Mouse (Mus musculus) midbrain, embryonic 14.5 days (tissue): ENCODE measurements around the gene Usp43. TPM values are rescaled to one million over a fixed set of nuclear protein-coding genes. Genes with fewer than 3 reads are reported as not detected.

Experiments
- ATAC-seq: fragments of 200-750 bp; cut with Nextera tagmentation; 2 replicates; pipeline ENCODE4 v1.8.0; 2017; ENCODE audit warnings: moderate number of reproducible peaks, moderate library complexity; ENCODE audit not compliant: low FRiP score, low TSS enrichment
- DNase-seq: peaks from one replicate; pipeline ENCODE4 v3.0.0-alpha.2; 2015
- H3K27ac ChIP-seq: fragments of 300-500 bp; sonication (generic); replicated peaks from 2 replicates; pipeline ENCODE4 v1.5.1; 2014; ENCODE audit warnings: mild to moderate bottlenecking, low read depth, low read length, moderate library complexity
- H3K27me3 ChIP-seq: fragments of 300-500 bp; sonication (generic); 2 replicates; pipeline ENCODE4 v1.6.1; 2014; ENCODE audit warnings: low read length, control low read depth, mixed read lengths; ENCODE audit not compliant: control insufficient read depth, insufficient read depth
- H3K36me3 ChIP-seq: fragments of 300-500 bp; sonication (generic); 2 replicates; pipeline ENCODE4 v1.6.1; 2014; ENCODE audit warnings: low read length, control low read depth; ENCODE audit not compliant: control insufficient read depth, insufficient read depth
- H3K4me1 ChIP-seq: fragments of 300-500 bp; sonication (generic); 2 replicates; pipeline ENCODE4 v1.6.1; 2014; ENCODE audit warnings: mild to moderate bottlenecking, antibody characterized with exemption, low read length, control low read depth; ENCODE audit not compliant: control insufficient read depth, insufficient read depth
- H3K4me2 ChIP-seq: fragments of 300-500 bp; sonication (generic); 2 replicates; pipeline ENCODE4 v1.6.1; 2014; ENCODE audit warnings: mild to moderate bottlenecking, low read length, moderate library complexity
- H3K4me3 ChIP-seq: fragments of 300-500 bp; sonication (generic); replicated peaks from 2 replicates; pipeline ENCODE4 v1.5.1; 2014; ENCODE audit warnings: low read depth, low read length
- H3K9ac ChIP-seq: fragments of 300-500 bp; sonication (generic); replicated peaks from 2 replicates; pipeline ENCODE4 v1.6.1; 2014; ENCODE audit warnings: mild to moderate bottlenecking, low read length, moderate library complexity
- H3K9me3 ChIP-seq: fragments of 300-500 bp; sonication (generic); 2 replicates; pipeline ENCODE4 v1.6.1; 2016; ENCODE audit warnings: low read length, control low read depth, mixed read lengths; ENCODE audit not compliant: control insufficient read depth
- WGBS: fragments of 180-500 bp; shearing (Covaris S2); extraction: QIAGEN DNeasy Blood & Tissue Kit; methylation state at CpG from one replicate; pipeline ENCODE4 v1.1.7; 2014; 5-methylcytosine and 5-hydroxymethylcytosine counted together
- polyA plus RNA-seq: library from polyadenylated mRNA; unstranded; fragments of >200 nt; fragmentation: Nextera tagmentation; extraction: Ambion mirVana; gene quantifications from 2 replicates; pipeline ENCODE4 v1.2.1, GENCODE M21; 2014

The Usp43 gene
- polyA plus RNA-seq, 1 experiment from 2014 or later = 0.21 TPM

DNA sequence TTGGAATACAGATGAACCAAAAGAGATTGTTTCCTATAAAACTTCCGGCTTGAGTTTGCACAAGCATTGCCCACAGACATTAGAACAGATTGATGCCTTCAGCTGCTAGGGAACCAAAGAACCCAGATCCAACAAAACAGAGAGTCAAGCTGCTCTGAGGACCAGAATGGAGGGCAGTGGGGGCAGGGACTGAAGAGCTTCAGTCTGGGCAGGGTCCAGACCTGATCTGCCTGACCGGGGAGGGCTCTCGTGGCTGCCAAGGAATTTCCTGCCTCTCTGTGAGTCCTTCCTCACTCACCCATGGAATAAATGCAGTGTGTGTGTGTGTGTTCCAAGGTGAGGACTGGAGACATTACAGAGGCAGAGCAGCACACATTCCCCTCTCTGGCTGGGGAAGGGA, 26.3 kb upstream of the Usp43 start:
- H3K27ac ChIP-seq = no peak overlapping the region
- H3K4me1 ChIP-seq = no peaks in the 10 kb centered on the region
- no peak for ATAC-seq
- H3K27me3 ChIP-seq = no peaks in the 10 kb centered on the region
- no peak for DNase-seq
- H3K4me3 ChIP-seq = no peak overlapping the region
- H3K36me3 ChIP-seq = no peaks in the 10 kb centered on the region
- no peaks in the 10 kb centered on the region for H3K9me3 ChIP-seq
- 76% methylated on average over 3 of the region's 3 CpGs for WGBS
- no peak overlapping the region for H3K4me2 ChIP-seq
- H3K9ac ChIP-seq = no peak overlapping the region

DNA sequence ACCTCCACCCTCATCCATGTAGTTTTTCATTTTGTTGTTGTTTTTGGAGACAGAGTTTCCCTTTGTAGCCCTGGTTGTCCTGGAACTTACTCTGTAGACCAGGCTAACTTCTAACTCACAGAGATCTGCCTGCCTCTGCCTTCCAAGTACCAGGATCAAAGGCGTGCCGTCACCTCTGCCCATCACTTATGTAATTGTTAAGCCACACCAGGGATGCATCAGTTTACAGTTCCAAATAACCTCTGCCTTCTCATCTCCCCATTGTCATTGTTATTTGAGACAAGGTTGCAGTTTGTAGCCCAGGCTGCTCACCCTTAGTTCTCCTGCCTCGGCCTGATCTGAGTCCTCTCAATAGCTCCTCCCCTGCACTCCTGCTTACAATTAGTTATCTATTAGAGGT, 10.2 kb upstream of the Usp43 start:
- Histone ChIP-seq H3K27ac (no peak overlapping the region), H3K9me3 (no peaks in the 10 kb centered on the region), H3K4me2 (no peak overlapping the region), H3K27me3 (no peaks in the 10 kb centered on the region), H3K4me3 (no peak overlapping the region), H3K9ac (no peak overlapping the region), H3K4me1 (no peaks in the 10 kb centered on the region), H3K36me3 (no peaks in the 10 kb centered on the region)
- DNase-seq (no peak), ATAC-seq (no peak)
- WGBS = 95% methylated on average over 3 of the region's 3 CpGs

DNA sequence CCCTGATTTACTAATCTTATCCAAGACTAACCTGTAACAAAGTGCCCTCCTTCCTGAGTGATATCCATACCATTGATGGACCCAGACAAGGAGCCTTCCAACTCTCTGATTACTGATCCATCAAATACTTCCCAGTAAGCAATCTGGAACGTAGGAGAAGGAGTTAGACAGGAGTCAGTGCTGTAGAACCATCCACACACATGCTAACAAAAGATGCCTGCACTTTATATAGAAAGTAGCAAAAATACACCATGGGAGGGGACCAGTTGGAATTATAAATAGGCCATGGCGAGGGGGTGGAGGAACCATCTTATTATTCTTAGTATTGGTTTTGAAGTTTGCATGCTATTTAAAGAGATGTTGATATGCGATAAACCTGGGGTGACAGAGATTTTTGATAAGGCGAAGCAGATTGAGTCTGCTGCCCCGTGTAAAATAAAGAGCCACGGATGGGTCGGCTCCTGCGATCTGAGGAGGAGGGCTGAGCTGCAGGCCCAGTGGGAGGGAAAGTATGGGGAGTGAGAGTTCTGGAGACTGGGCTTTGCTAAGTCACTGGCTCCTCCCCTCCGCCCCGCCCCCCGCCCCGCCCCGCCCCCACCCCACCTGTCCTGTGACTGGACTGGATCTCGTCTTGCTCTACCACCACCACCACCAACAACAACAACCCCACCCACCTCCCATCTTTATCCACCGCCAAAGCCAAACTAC, 4.5 kb upstream of the Usp43 start:
- peaks cover 2% of the 10 kb centered on the region; the same call in 1 of the 2 replicates for H3K27me3 ChIP-seq
- no peak overlapping the region for H3K27ac ChIP-seq
- H3K9ac ChIP-seq = no peak overlapping the region
- H3K4me3 ChIP-seq = no peak overlapping the region
- WGBS = 11% methylated on average over 15 of the region's 15 CpGs
- DNase-seq = no peak
- no peaks in the 10 kb centered on the region for H3K36me3 ChIP-seq
- ATAC-seq = no peak
- no peaks in the 10 kb centered on the region for H3K9me3 ChIP-seq
- peaks cover 10% of the 10 kb centered on the region; the same call in 1 of the 2 replicates for H3K4me1 ChIP-seq
- no peak overlapping the region for H3K4me2 ChIP-seq

DNA sequence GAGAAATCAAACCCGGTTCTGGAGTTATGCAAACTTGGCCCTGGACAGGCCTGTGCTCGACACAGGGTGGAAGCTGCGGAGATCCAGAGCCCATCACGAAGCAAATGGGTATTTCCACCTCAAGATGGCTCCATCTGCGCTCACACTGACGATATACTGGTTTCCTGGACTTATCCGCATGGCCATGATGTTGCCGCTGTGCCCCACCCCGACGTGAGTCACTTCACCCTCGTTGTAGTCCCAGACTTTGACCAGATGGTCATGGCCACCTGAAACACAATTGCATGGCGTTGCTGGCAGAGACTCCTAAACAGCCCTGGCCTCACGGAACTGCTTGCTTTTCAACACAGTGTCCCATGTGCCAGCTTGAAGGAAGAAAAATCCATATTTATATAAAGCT, 3.0 kb upstream of the Usp43 start:
- no peaks in the 10 kb centered on the region for H3K9me3 ChIP-seq
- DNase-seq (no peak), ATAC-seq (no peak)
- no peak overlapping the region for H3K27ac ChIP-seq
- no peak overlapping the region for H3K9ac ChIP-seq
- peaks cover 10% of the 10 kb centered on the region; the same call in 1 of the 2 replicates for H3K4me1 ChIP-seq
- no peaks in the 10 kb centered on the region for H3K36me3 ChIP-seq
- no peak overlapping the region for H3K4me3 ChIP-seq
- no peak overlapping the region for H3K4me2 ChIP-seq
- WGBS = 91% methylated on average over 13 of the region's 13 CpGs
- peaks cover 17% of the 10 kb centered on the region for H3K27me3 ChIP-seq

DNA sequence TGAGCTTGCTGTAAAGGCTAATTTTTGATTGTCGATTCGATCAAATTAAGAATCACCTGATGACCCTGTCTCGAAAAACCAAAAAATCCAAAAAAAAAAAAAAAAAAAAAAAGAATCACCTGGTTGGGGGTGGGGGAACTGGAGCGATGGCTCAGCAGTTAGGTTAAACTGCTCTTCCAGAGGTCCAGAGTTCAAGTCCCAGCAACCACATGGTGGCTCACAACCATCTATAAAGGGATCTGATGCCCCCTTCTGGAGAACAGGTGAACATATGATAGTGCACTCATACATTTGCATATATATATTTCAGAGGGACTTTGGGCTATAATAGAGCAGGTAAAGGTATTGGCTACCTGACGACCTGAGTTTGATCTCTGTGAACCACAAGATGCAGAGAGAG, 1.8 kb upstream of the Usp43 start:
- H3K9ac ChIP-seq = no peak overlapping the region
- H3K4me3 ChIP-seq = no peak overlapping the region
- no peaks in the 10 kb centered on the region for H3K9me3 ChIP-seq
- peaks cover 24% of the 10 kb centered on the region for H3K27me3 ChIP-seq
- no peak for ATAC-seq
- DNase-seq = no peak
- H3K4me1 ChIP-seq = peaks cover 10% of the 10 kb centered on the region; the same call in 1 of the 2 replicates
- no peak overlapping the region for H3K4me2 ChIP-seq
- H3K36me3 ChIP-seq = no peaks in the 10 kb centered on the region
- WGBS = 95% methylated on average over 5 of the region's 5 CpGs
- no peak overlapping the region for H3K27ac ChIP-seq

DNA sequence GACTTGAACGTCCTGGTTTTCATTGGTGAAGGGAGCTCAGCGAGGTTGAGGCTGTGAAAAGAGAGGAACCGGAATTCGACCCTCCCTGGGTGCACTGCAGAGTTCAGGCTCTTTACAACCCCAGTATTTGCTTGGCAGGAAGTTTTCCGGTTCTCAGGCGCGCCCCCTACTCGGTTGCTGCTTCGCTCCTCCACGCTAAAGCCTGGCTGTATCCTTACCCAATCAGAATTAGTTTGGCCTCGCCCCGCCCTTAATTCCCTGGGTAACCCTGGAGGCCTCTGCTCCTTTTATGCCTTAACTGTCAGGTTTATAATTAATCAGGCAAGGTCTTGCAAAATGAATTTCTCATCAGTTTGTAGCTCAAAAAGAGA, 787 bp upstream of the Usp43 start:
- Histone ChIP-seq H3K27ac (no peak overlapping the region), H3K4me2 (peak overlapping the region; percentile 100), H3K9ac (no peak overlapping the region), H3K9me3 (no peaks in the 10 kb centered on the region), H3K4me1 (peaks cover 10% of the 10 kb centered on the region; the same call in 1 of the 2 replicates), H3K4me3 (peak overlapping the region; percentile 66), H3K36me3 (no peaks in the 10 kb centered on the region), H3K27me3 (peaks cover 24% of the 10 kb centered on the region)
- ATAC-seq (peak; percentile 66), DNase-seq (peak; percentile 84)
- 1% methylated on average over 12 of the region's 12 CpGs for WGBS

- H3K9me3 ChIP-seq = no peaks in the 10 kb centered on the region
These were observed 694 bp downstream of the Usp43 start for GRCm38 (mm10) chr11:67921091-67921826.

DNA sequence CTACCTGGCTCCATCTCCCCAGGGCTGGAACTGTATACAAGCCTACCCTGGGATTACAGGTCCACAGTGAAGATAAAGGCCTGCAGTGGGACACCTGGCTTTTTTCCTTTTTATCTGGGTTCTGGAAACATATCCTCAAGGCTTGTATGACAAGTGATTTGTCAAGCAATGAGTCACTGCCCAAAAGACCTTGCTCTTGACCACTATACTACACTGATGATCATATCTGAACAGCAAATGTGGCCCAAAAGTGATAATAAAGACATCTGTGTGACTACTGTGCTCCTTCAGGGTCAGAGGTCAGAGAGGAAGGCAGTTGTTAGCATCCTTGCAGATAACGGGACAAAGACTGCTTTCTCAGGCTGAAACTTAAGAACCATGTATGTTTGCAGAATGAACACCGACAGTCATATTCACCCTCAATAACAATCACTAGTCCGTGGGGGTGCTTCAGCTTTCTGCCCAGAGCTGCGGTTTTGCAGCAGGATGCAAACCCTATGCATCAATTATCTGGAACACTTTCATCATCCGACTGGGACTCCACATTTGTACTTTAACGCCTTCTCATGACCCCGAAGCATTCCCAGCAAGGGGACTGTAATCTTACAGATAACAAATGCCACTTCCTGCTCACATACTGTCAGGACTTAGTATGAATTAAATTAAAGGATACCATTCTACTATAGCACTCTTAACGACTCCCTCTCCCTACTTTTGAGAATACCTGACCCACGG, 1.6 kb downstream of the Usp43 start:
- Histone ChIP-seq H3K4me2 (peak overlapping the region; percentile 100; the same call in 1 of the 2 replicates), H3K27me3 (peaks cover 24% of the 10 kb centered on the region), H3K9me3 (no peaks in the 10 kb centered on the region), H3K9ac (no peak overlapping the region), H3K36me3 (no peaks in the 10 kb centered on the region), H3K27ac (no peak overlapping the region), H3K4me1 (peaks cover 10% of the 10 kb centered on the region; the same call in 1 of the 2 replicates), H3K4me3 (no peak overlapping the region)
- 50% methylated on average over 9 of the region's 9 CpGs for WGBS
- DNase-seq (no peak), ATAC-seq (no peak)

More at GRCm38 (mm10) chr11:67921091-67921826, 694 bp downstream of the Usp43 start:
- H3K4me1 ChIP-seq = peaks cover 10% of the 10 kb centered on the region; the same call in 1 of the 2 replicates
- no peaks in the 10 kb centered on the region for H3K36me3 ChIP-seq
- H3K9ac ChIP-seq = peak overlapping the region; percentile 63
- peaks cover 24% of the 10 kb centered on the region for H3K27me3 ChIP-seq
- 2% methylated on average over 47 of the region's 47 CpGs for WGBS
- peak overlapping the region; percentile 100 for H3K4me2 ChIP-seq
- ATAC-seq (no peak), DNase-seq (peak; percentile 55)
- H3K27ac ChIP-seq = no peak overlapping the region
- H3K4me3 ChIP-seq = peak overlapping the region; percentile 66
